Mouse (Mus musculus): ENCODE data around the gene Hmcn2.

Hmcn2 gene

GRCm38 (mm10) chr2:31382952-31383351 is 68.7 kb downstream of the Hmcn2 start:
- DNase-seq (ENCODE audit: low read depth, low spot score) = peak; percentile 33

GRCm38 (mm10) chr2:31416968-31417367 is 102.8 kb downstream of the Hmcn2 start:
- DNase-seq (ENCODE audit: low read depth, low spot score) = no peak

GRCm38 (mm10) chr2:31418021-31418420 is 103.8 kb downstream of the Hmcn2 start:
- DNase-seq (ENCODE audit: low read depth, low spot score) = no peak

- DNase-seq (ENCODE audit: low read depth, low spot score) = peak; percentile 32
Measured at GRCm38 (mm10) chr2:31418571-31418970, 104.4 kb downstream of the Hmcn2 start.

GRCm38 (mm10) chr2:31420914-31421313 is 106.7 kb downstream of the Hmcn2 start:
- no peak for DNase-seq (ENCODE audit: low read depth, low spot score)

GRCm38 (mm10) chr2:31422576-31422975 is 108.4 kb downstream of the Hmcn2 start:
- no peak for DNase-seq (ENCODE audit: low read depth, low spot score)

GRCm38 (mm10) chr2:31431477-31431876 is 117.3 kb downstream of the Hmcn2 start:
- DNase-seq (ENCODE audit: low read depth, low spot score) = no peak

GRCm38 (mm10) chr2:31434746-31435145 is 120.5 kb downstream of the Hmcn2 start:
- DNase-seq (ENCODE audit: low read depth, low spot score) = no peak

GRCm38 (mm10) chr2:31435567-31435966 is 121.4 kb downstream of the Hmcn2 start:
- peak; percentile 66 for DNase-seq (ENCODE audit: low read depth, low spot score)

- DNase-seq (ENCODE audit: low read depth, low spot score) = no peak
Measured at GRCm38 (mm10) chr2:31437480-31438245, 123.4 kb downstream of the Hmcn2 start.

- no peak for DNase-seq (ENCODE audit: low read depth, low spot score)
Measured at GRCm38 (mm10) chr2:31439576-31439975, 125.4 kb downstream of the Hmcn2 start.

- no peak for DNase-seq (ENCODE audit: low read depth, low spot score)
Measured at GRCm38 (mm10) chr2:31442480-31443160, 128.4 kb downstream of the Hmcn2 start.

GRCm38 (mm10) chr2:31446036-31446435 is 131.8 kb downstream of the Hmcn2 start:
- no peak for DNase-seq (ENCODE audit: low read depth, low spot score)

GRCm38 (mm10) chr2:31446456-31446855 is 132.2 kb downstream of the Hmcn2 start:
- no peak for DNase-seq (ENCODE audit: low read depth, low spot score)

GRCm38 (mm10) chr2:31447536-31447935 is 133.3 kb downstream of the Hmcn2 start:
- DNase-seq (ENCODE audit: low read depth, low spot score) = no peak

- no peak for DNase-seq (ENCODE audit: low read depth, low spot score)
Measured at GRCm38 (mm10) chr2:31448756-31449440, 134.7 kb downstream of the Hmcn2 start.

GRCm38 (mm10) chr2:31449441-31449815 is 135.2 kb downstream of the Hmcn2 start:
- DNase-seq (ENCODE audit: low read depth, low spot score) = no peak

GRCm38 (mm10) chr2:31449902-31450301 is 135.7 kb downstream of the Hmcn2 start:
- no peak for DNase-seq (ENCODE audit: low read depth, low spot score)

- peak; percentile 59 for DNase-seq (ENCODE audit: low read depth, low spot score)
Measured at GRCm38 (mm10) chr2:31450661-31451060, 136.4 kb downstream of the Hmcn2 start.

- DNase-seq (ENCODE audit: low read depth, low spot score) = no peak
Measured at GRCm38 (mm10) chr2:31451530-31451929, 137.3 kb downstream of the Hmcn2 start.

- no peak for DNase-seq (ENCODE audit: low read depth, low spot score)
Measured at GRCm38 (mm10) chr2:31453011-31453410, 138.8 kb downstream of the Hmcn2 start.

- no peak for DNase-seq (ENCODE audit: low read depth, low spot score)
Measured at GRCm38 (mm10) chr2:31453559-31454177, 139.5 kb downstream of the Hmcn2 start.

Measured in mesoderm, embryonic 11.5 days (tissue).